Comparison of ENCODE assay signal across 9 mouse cellular contexts in genomic region chr4:124624111-124624581, GRCm38 (mm10). TPM values are rescaled to one million over a fixed set of nuclear protein-coding genes. Genes with fewer than 3 reads are reported as not detected.
DNase-seq lines count a peak whose midpoint lies in the region; ATAC-seq lines count a peak whose summit lies in the region.
"Had no signal": no experiment of that assay in that cellular context is flagged by ENCODE, and none has a peak within 500 bp of the region (broad histone marks: within the 10 kb centered on the region; RNA-seq: fewer than 3 reads in every experiment).

No protein-coding gene starts in this region.

- no peak overlapping the region for H3K4me2 ChIP-seq in hindbrain, embryonic 12.5 days (replicated peaks)

- peak overlapping the region; percentile 9; the same call in 1 of the 2 replicates for H3K9ac ChIP-seq in hindbrain, embryonic 12.5 days

- no peaks in the 10 kb centered on the region for H3K36me3 ChIP-seq in hindbrain, embryonic 12.5 days
- no peaks in the 10 kb centered on the region for H3K36me3 ChIP-seq in midbrain, embryonic 10.5 days

- H3K27me3 ChIP-seq in hindbrain, embryonic 12.5 days, result peaks cover 5% of the 10 kb centered on the region; the same call in 1 of the 2 replicates
- peaks cover 21% of the 10 kb centered on the region for H3K27me3 ChIP-seq in midbrain, embryonic 10.5 days (ENCODE audit: low read depth, poor library complexity, severe bottlenecking)

- H3K4me1 ChIP-seq in hindbrain, embryonic 12.5 days, result peaks cover 31% of the 10 kb centered on the region
- peaks cover 47% of the 10 kb centered on the region for H3K4me1 ChIP-seq in midbrain, embryonic 10.5 days

- no peak overlapping the region for H3K4me3 ChIP-seq in hindbrain, embryonic 12.5 days
- peak overlapping the region; percentile 2; the same call in 1 of the 2 replicates for H3K4me3 ChIP-seq in midbrain, embryonic 10.5 days

- ATAC-seq in hindbrain, embryonic 12.5 days (ENCODE audit: low FRiP score), result no peak

- 21% methylated on average over 7 of the region's 7 CpGs for WGBS in hindbrain, embryonic 12.5 days
- 25% methylated on average over 7 of the region's 7 CpGs for WGBS in midbrain, embryonic 10.5 days

- no peak overlapping the region for H3K27ac ChIP-seq in hindbrain, embryonic 12.5 days
- H3K27ac ChIP-seq in midbrain, embryonic 10.5 days (replicated peaks), result peak overlapping the region; percentile 79

- H3K9me3 ChIP-seq in hindbrain, embryonic 12.5 days (replicated peaks), result no peaks in the 10 kb centered on the region
- H3K9me3 ChIP-seq in midbrain, embryonic 10.5 days (replicated peaks), result no peaks in the 10 kb centered on the region

- peak; percentile 13 for DNase-seq in kidney, postnatal 10 days
- no peak for DNase-seq in kidney, adult 9 months
- DNase-seq in cerebellum, adult 8-10 months, result peak; percentile 12
- DNase-seq in midbrain, embryonic 10.5 days (ENCODE audit: low spot score), result no peak
- no peak for DNase-seq in adrenal gland, postnatal 4 days (ENCODE audit: low spot score in 2 of 2)
- no peak for DNase-seq in adrenal gland, adult 2 months
- DNase-seq in spleen, postnatal 14 days (ENCODE audit: low spot score in 2 of 2), result no peak
- DNase-seq: kidney, adult 18-20 months had no signal

RNA-seq across cellular contexts. Expression of gene 3100002H09Rik, which starts 13.5 kb away (rescaled TPM):
- 0.75 and 1.0 TPM in 2 replicates for polyA plus RNA-seq in hindbrain, embryonic 12.5 days (2016; fragmentation: Nextera tagmentation; extraction: Ambion mirVana)
- polyA plus RNA-seq in midbrain, embryonic 10.5 days (2016; fragmentation: Nextera tagmentation; extraction: Ambion mirVana), result 0.73 and 1.9 TPM in 2 replicates
- total RNA-seq in adrenal gland, postnatal 4 days (2021), result not detected
- total RNA-seq in adrenal gland, adult 2 months (2021), result not detected
- not detected in 2 replicates for polyA plus RNA-seq in adrenal gland, adult 2 months (2012; rRNA removed)

RNA-seq across cellular contexts. Expression of gene Pou3f1, which starts 32.5 kb away (rescaled TPM):
- polyA plus RNA-seq in hindbrain, embryonic 12.5 days (2016; fragmentation: Nextera tagmentation; extraction: Ambion mirVana), result 24.2 and 24.4 TPM in 2 replicates
- 13.8 and 18.2 TPM in 2 replicates for polyA plus RNA-seq in midbrain, embryonic 10.5 days (2016; fragmentation: Nextera tagmentation; extraction: Ambion mirVana)
- total RNA-seq in adrenal gland, postnatal 4 days (2021), result under 1 TPM; 0.23 to 0.34 TPM
- total RNA-seq in adrenal gland, adult 2 months (2021), result under 1 TPM in 1 of 2 experiments, not detected in 1; 0.10 TPM
- polyA plus RNA-seq in adrenal gland, adult 2 months (2012; rRNA removed), result 0.15 and 0.26 TPM in 2 replicates

Comparison
In these comparisons a context has a peak if more than half of its experiments do, and no peak if none do; other contexts are left out.
1. DNase-seq: peak in kidney, postnatal 10 days (single experiment) and cerebellum, adult 8-10 months (single experiment); none in kidney, adult 9 months (single experiment), midbrain, embryonic 10.5 days (single experiment), adrenal gland, postnatal 4 days (0 of 2), adrenal gland, adult 2 months (single experiment) and spleen, postnatal 14 days (0 of 2).
2. RNA of gene Pou3f1, which starts 32.5 kb away (polyA plus RNA-seq): 24.2 to 24.4 TPM in hindbrain, embryonic 12.5 days and 13.8 to 18.2 TPM in midbrain, embryonic 10.5 days; 0.15 to 0.26 TPM in adrenal gland, adult 2 months; every median in the first group is over 10 times any median in the second.